Mouse (Mus musculus) left cerebral cortex, postnatal 4 days (tissue): ENCODE measurements around the gene Prl8a9. TPM values are rescaled to one million over a fixed set of nuclear protein-coding genes. Genes with fewer than 3 reads are reported as not detected.

Source experiments
- DNase-seq: peaks from one replicate; pipeline ENCODE4 v3.0.0-alpha.2; 2022
- intact Hi-C: fragments of 180-260 bp; cut with DNase I; formaldehyde crosslinking; loops from one replicate; pipeline ENCODE4 v1.15.1; 2025
- total RNA-seq, 2 experiments: library from RNA; stranded (reverse); gene quantifications; 2 replicates each; pipeline ENCODE4 v1.2.3; 2021

Gene Prl8a9
- not detected for total RNA-seq

DNA sequence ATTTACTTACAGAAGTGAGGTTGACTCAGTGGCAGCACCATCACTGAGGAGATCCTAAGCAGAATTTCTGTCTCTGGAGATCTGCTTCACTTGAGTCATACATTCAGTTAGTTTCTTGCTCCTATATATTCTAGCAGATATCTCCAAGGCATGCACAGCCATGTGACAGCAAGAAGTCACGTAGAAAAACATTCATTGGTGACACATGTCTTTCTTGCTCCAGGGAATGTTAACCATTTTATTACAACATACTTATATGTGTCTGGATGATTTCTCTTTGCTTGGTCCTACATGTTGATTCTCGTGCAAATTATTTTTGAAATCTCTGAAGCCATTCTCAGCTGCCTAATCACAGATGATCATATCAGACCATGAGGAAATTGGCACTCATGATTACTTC is at the start of gene Prl8a9:
Gene Prl8a9 (minus strand): TSS at position 101 of the 400 bp plus-strand sequence.
- intact Hi-C loops, result no loop called here
- DNase-seq, result no peak

DNA sequence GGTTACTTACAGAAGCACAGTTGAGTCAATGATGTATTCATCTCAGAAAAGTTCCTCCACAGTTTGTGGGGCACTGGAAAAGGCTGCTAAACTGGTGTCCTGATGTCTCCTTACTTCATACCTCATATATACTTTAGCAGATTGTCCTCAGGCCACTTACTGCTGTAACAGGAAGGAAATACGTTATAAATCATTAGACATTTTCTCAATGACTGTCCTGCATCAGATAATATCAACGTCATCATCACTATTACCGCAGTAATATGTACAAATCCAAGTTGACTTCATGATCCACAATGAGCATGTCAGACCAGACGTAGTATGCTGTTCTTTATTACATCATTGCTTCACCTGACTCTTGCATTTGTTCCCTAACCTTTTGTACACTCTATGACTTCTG is 46.1 kb upstream of the Prl8a9 start, which contains the start of gene Prl7b1:
Gene Prl7b1 (minus strand): TSS at position 101 of the 400 bp plus-strand sequence.
- intact Hi-C loops, result no loop called here
- DNase-seq, result no peak

DNA sequence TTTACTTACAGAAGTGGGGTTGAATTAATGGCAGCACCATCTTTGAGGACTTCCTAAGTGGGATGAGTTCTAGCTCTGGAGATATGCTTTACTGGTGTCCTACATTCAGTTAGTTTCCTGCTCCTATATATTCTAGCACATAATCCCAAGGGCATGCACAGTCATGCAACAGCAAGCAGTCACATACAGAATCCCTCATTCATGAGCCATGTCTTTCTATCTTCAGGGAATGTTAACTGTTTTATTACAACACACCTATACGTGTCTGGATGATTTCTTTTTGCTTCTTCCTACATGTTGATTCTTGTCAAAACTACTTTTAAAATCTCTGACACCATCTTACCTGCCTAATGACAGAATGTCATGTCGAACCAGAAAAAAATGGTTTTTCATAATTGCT is 17.7 kb upstream of the Prl8a9 start, which contains the start of gene Prl8a1:
Gene Prl8a1 (minus strand): TSS at position 101 of the 400 bp plus-strand sequence.
- intact Hi-C loops, result no loop called here
- DNase-seq, result no peak

DNA sequence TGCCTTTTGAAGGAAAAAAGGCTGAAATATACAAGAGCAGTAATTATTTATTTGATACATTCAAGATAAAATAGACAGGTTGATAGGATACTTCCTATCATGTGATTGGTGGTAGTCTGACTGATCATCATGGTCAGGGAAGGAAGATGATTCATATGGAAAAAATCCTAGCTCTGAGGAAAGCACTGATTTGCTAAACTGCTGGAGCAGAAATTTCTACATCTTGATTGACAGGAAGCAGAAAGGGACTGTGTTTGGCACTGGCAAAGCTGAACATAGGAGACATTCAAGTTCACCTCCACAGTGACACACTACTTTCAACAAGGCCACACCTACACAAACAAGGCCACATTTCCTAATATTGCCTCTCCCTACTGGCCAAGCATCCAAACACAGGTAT is 11.1 kb downstream of the Prl8a9 start:
- intact Hi-C loops, result no loop called here
- DNase-seq, result no peak

- intact Hi-C loops, result no loop called here
- DNase-seq, result no peak
Observed at GRCm38 (mm10) chr13:27523156-27523555, 41.2 kb downstream of the Prl8a9 start.

DNA sequence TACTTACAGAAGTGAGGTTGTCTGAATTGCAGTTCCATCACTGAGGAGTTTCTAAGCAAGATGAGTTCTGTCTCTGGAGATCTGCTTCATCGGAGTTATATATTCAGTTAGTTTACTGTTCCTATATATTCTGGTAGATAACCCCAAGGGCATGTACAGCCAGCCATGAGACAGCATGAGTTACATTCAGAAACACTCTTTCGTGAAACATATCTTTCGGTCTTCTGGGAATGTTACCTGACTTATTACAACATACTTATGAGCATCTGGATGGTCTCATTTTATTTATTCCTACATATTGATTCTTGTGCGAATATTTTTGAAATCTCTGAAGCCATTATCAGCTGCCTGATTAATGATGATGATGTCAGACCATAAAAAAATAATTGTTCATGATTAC is 51.3 kb downstream of the Prl8a9 start, which contains the start of gene Prl8a8:
Gene Prl8a8 (minus strand): TSS at position 101 of the 400 bp plus-strand sequence.
- no peak for DNase-seq
- intact Hi-C loops, result no loop called here

Other genes with a start within 250 kb of the Prl8a9 start
- gene Prl8a2, start 218.9 kb downstream of the Prl8a9 start, total RNA-seq, result not detected
- not detected for gene Prl2b1, start 173.8 kb downstream of the Prl8a9 start, total RNA-seq
- not detected for gene Prl8a6, start 125.9 kb downstream of the Prl8a9 start, total RNA-seq
- gene Prl8a8, start 51.4 kb downstream of the Prl8a9 start, total RNA-seq, result not detected
- gene Prl8a1, start 17.6 kb upstream of the Prl8a9 start, total RNA-seq, result not detected
- not detected for gene Prl7b1, start 46.0 kb upstream of the Prl8a9 start, total RNA-seq
- gene Prl7a1, start 77.9 kb upstream of the Prl8a9 start, total RNA-seq, result not detected
- gene Prl7a2, start 103.4 kb upstream of the Prl8a9 start, total RNA-seq, result not detected
- gene Prl7d1, start 152.1 kb upstream of the Prl8a9 start, total RNA-seq, result not detected
- not detected for gene Prl7c1, start 216.2 kb upstream of the Prl8a9 start, total RNA-seq
- not detected for gene Prl2a1, start 237.0 kb upstream of the Prl8a9 start, total RNA-seq